Mouse (Mus musculus) heart, embryonic 16.5 days (tissue): ENCODE data around the gene Gm5431. TPM values are rescaled to one million over a fixed set of nuclear protein-coding genes. Genes with fewer than 3 reads are reported as not detected.
"Not testable (repeated sequence)": the region's sequence is repeated elsewhere in the genome, so short reads cannot be mapped to it uniquely, and the experiment has no call there.

Experiments
- ATAC-seq: fragments of 200-750 bp; cut with Nextera tagmentation; replicated peaks from 2 replicates; pipeline ENCODE4 v1.8.0; 2017; ENCODE audit warnings: moderate number of reproducible peaks; ENCODE audit not compliant: insufficient read depth, low FRiP score; ENCODE audit errors: extremely low read depth
- H3K27ac ChIP-seq: fragments of 300-500 bp; sonication (generic); 2 replicates; pipeline ENCODE4 v1.5.1; 2014; ENCODE audit warnings: mild to moderate bottlenecking, low read length, control low read depth, moderate library complexity
- H3K27me3 ChIP-seq: fragments of 300-500 bp; sonication (generic); 2 replicates; pipeline ENCODE4 v1.6.1; 2014; ENCODE audit warnings: low read length, mixed read lengths; ENCODE audit not compliant: control insufficient read depth, insufficient read depth
- H3K36me3 ChIP-seq: fragments of 300-500 bp; sonication (generic); 2 replicates; pipeline ENCODE4 v1.6.1; 2014; ENCODE audit not compliant: control insufficient read depth, insufficient read depth
- H3K4me1 ChIP-seq: fragments of 300-500 bp; sonication (generic); 2 replicates; pipeline ENCODE4 v1.6.1; 2014; ENCODE audit warnings: low read length, mixed read lengths; ENCODE audit not compliant: control insufficient read depth, insufficient read depth
- H3K4me2 ChIP-seq: fragments of 300-500 bp; sonication (generic); 2 replicates; pipeline ENCODE4 v1.6.1; 2014; ENCODE audit warnings: low read depth, mild to moderate bottlenecking, control low read depth, low read length
- H3K4me3 ChIP-seq: fragments of 300-500 bp; sonication (generic); 2 replicates; pipeline ENCODE4 v1.5.1; 2014; ENCODE audit warnings: mild to moderate bottlenecking, control low read depth, low read length
- H3K9ac ChIP-seq: fragments of 300-500 bp; sonication (generic); 2 replicates; pipeline ENCODE4 v1.6.1; 2014; ENCODE audit warnings: low read length, control low read depth
- H3K9me3 ChIP-seq: fragments of 300-500 bp; sonication (generic); replicated peaks from 2 replicates; pipeline ENCODE4 v1.6.1; 2016; ENCODE audit warnings: low read length; ENCODE audit not compliant: control insufficient read depth
- WGBS: fragments of 180-500 bp; shearing (Covaris S2); extraction: QIAGEN DNeasy Blood & Tissue Kit; methylation state at CpG from one replicate; pipeline ENCODE4 v1.1.7; 2014; 5-methylcytosine and 5-hydroxymethylcytosine counted together
- polyA plus RNA-seq: library from polyadenylated mRNA; unstranded; fragments of >200 nt; fragmentation: Nextera tagmentation; extraction: Ambion mirVana; gene quantifications from 2 replicates; pipeline ENCODE4 v1.2.1, GENCODE M21; 2015

Gm5431 gene
- 0.15 and 0.28 TPM in 2 replicates for polyA plus RNA-seq

- Histone ChIP-seq H3K27ac (no peak within 1 kb of the TSS), H3K4me2 (no peak within 1 kb of the TSS), H3K9ac (no peak within 1 kb of the TSS), H3K4me1 (no peaks in the 10 kb centered on the region), H3K27me3 (no peaks in the 10 kb centered on the region), H3K36me3 (no peaks in the 10 kb centered on the region), H3K4me3 (no peak within 1 kb of the TSS), H3K9me3 (no peaks in the 10 kb centered on the region)
- no peak for ATAC-seq
- 44% methylated on average over 2 of the region's 2 CpGs for WGBS
Observed at GRCm38 (mm10) chr11:48902021-48902420, at the start of gene Gm5431. Gene Gm5431, minus strand, starts transcription at chr11:48902214.

GRCm38 (mm10) chr11:48946090-48946489, 44.1 kb upstream of the Gm5431 start, which contains the start of gene Psme2b:
Gene Psme2b, minus strand, starts transcription at chr11:48946190.
- not testable (repeated sequence) for H3K27ac ChIP-seq, ATAC-seq, H3K9ac ChIP-seq, H3K4me1 ChIP-seq, H3K36me3 ChIP-seq, H3K9me3 ChIP-seq, H3K4me3 ChIP-seq, H3K4me2 ChIP-seq, H3K27me3 ChIP-seq
- 91% methylated on average over 6 of the region's 6 CpGs for WGBS

- not testable (repeated sequence) for H3K4me3 ChIP-seq, H3K4me1 ChIP-seq, H3K36me3 ChIP-seq, H3K4me2 ChIP-seq, H3K9me3 ChIP-seq, H3K9ac ChIP-seq, H3K27me3 ChIP-seq, ATAC-seq, H3K27ac ChIP-seq
Observed at GRCm38 (mm10) chr11:48939286-48939685, 37.3 kb upstream of the Gm5431 start.

- no CpG with 5 or more reads among the region's 3 CpGs for WGBS
Observed at GRCm38 (mm10) chr11:48935291-48935690, 33.3 kb upstream of the Gm5431 start.

GRCm38 (mm10) chr11:48933923-48934322, 31.9 kb upstream of the Gm5431 start:
- not testable (repeated sequence) for H3K36me3 ChIP-seq, H3K9ac ChIP-seq, H3K4me1 ChIP-seq, ATAC-seq, H3K27ac ChIP-seq, H3K4me2 ChIP-seq, H3K27me3 ChIP-seq, H3K9me3 ChIP-seq, H3K4me3 ChIP-seq
- 42% methylated on average over 1 of the region's 1 CpGs for WGBS

More at GRCm38 (mm10) chr11:48935291-48935690, 33.3 kb upstream of the Gm5431 start:
- not testable (repeated sequence) for ATAC-seq, H3K4me3 ChIP-seq, H3K27ac ChIP-seq, H3K9me3 ChIP-seq, H3K36me3 ChIP-seq, H3K9ac ChIP-seq, H3K4me1 ChIP-seq, H3K4me2 ChIP-seq, H3K27me3 ChIP-seq

GRCm38 (mm10) chr11:48933422-48933821, 31.4 kb upstream of the Gm5431 start:
- 52% methylated on average over 1 of the region's 1 CpGs for WGBS
- not testable (repeated sequence) for H3K36me3 ChIP-seq

GRCm38 (mm10) chr11:48928068-48928467, 26.1 kb upstream of the Gm5431 start:
- 91% methylated on average over 1 of the region's 1 CpGs for WGBS
- H3K27me3 ChIP-seq, H3K36me3 ChIP-seq, ATAC-seq, H3K27ac ChIP-seq, H3K4me1 ChIP-seq, H3K4me2 ChIP-seq, H3K4me3 ChIP-seq, H3K9ac ChIP-seq, H3K9me3 ChIP-seq: not testable (repeated sequence)

More at GRCm38 (mm10) chr11:48933422-48933821, 31.4 kb upstream of the Gm5431 start:
- H3K27me3 ChIP-seq, ATAC-seq, H3K9ac ChIP-seq, H3K4me3 ChIP-seq, H3K4me1 ChIP-seq, H3K4me2 ChIP-seq, H3K9me3 ChIP-seq, H3K27ac ChIP-seq: not testable (repeated sequence)

GRCm38 (mm10) chr11:48926437-48926836, 24.4 kb upstream of the Gm5431 start:
- H3K9me3 ChIP-seq, H3K4me2 ChIP-seq, H3K36me3 ChIP-seq, H3K9ac ChIP-seq, ATAC-seq, H3K4me3 ChIP-seq, H3K27me3 ChIP-seq, H3K27ac ChIP-seq, H3K4me1 ChIP-seq: not testable (repeated sequence)

- H3K4me3 ChIP-seq, H3K27ac ChIP-seq, ATAC-seq, H3K36me3 ChIP-seq, H3K27me3 ChIP-seq, H3K4me1 ChIP-seq, H3K4me2 ChIP-seq, H3K9me3 ChIP-seq, H3K9ac ChIP-seq: not testable (repeated sequence)
- WGBS = 59% methylated on average over 5 of the region's 5 CpGs
Observed at GRCm38 (mm10) chr11:48923818-48924217, 21.8 kb upstream of the Gm5431 start.

- 64% methylated on average over 3 of the region's 3 CpGs for WGBS
- Histone ChIP-seq H3K36me3 (no peaks in the 10 kb centered on the region), H3K9me3 (no peaks in the 10 kb centered on the region), H3K27me3 (no peaks in the 10 kb centered on the region), H3K4me1 (no peaks in the 10 kb centered on the region), H3K4me3 (no peak overlapping the region), H3K27ac (no peak overlapping the region), H3K9ac (no peak overlapping the region), H3K4me2 (no peak overlapping the region)
- ATAC-seq = no peak
Observed at GRCm38 (mm10) chr11:48918380-48918779, 16.4 kb upstream of the Gm5431 start.
